Mouse (Mus musculus) lung, postnatal 0 days (tissue): ENCODE data around the gene Rnf222. TPM values are rescaled to one million over a fixed set of nuclear protein-coding genes. Genes with fewer than 3 reads are reported as not detected.
A peak's percentile ranks its signal among the peaks of the same experiment; 100 is the strongest.

Experiments
- ATAC-seq: fragments of 200-750 bp; cut with Nextera tagmentation; 2 replicates; pipeline ENCODE4 v1.8.0; 2017; ENCODE audit warnings: moderate library complexity
- DNase-seq: peaks from one replicate; pipeline ENCODE4 v3.0.0-alpha.2; 2016; ENCODE audit warnings: low spot score
- H3K27ac ChIP-seq: fragments of 300-500 bp; sonication (generic); 2 replicates; pipeline ENCODE4 v1.5.1; 2014; ENCODE audit warnings: antibody characterized with exemption, mild to moderate bottlenecking, low read length, mixed read lengths
- H3K27me3 ChIP-seq: fragments of 300-500 bp; sonication (generic); replicated peaks from 2 replicates; pipeline ENCODE4 v1.6.1; 2014; ENCODE audit warnings: low read length, mixed read lengths; ENCODE audit not compliant: insufficient read depth
- H3K36me3 ChIP-seq: fragments of 300-500 bp; sonication (generic); 2 replicates; pipeline ENCODE4 v1.6.1; 2014; ENCODE audit warnings: low read length, mixed read lengths; ENCODE audit not compliant: insufficient read depth
- H3K4me1 ChIP-seq: fragments of 300-500 bp; sonication (generic); 2 replicates; pipeline ENCODE4 v1.6.1; 2014; ENCODE audit warnings: antibody characterized with exemption, low read depth, low read length, mixed read lengths; ENCODE audit not compliant: insufficient read depth
- H3K4me2 ChIP-seq: fragments of 300-500 bp; sonication (generic); replicated peaks from 2 replicates; pipeline ENCODE4 v1.6.1; 2014; ENCODE audit warnings: low read depth, mild to moderate bottlenecking, low read length, moderate library complexity, mixed read lengths
- H3K4me3 ChIP-seq: fragments of 300-500 bp; sonication (generic); 2 replicates; pipeline ENCODE4 v1.5.1; 2014; ENCODE audit warnings: low read depth, low read length
- H3K9ac ChIP-seq: fragments of 300-500 bp; sonication (generic); replicated peaks from 2 replicates; pipeline ENCODE4 v1.6.1; 2014; ENCODE audit warnings: low read depth, mild to moderate bottlenecking
- H3K9me3 ChIP-seq: fragments of 300-500 bp; sonication (generic); 2 replicates; pipeline ENCODE4 v1.6.1; 2016; ENCODE audit warnings: low read length, mixed read lengths
- CTCF ChIP-seq: IDR thresholded peaks from 2 replicates; pipeline ENCODE4 v1.5.1; 2016; ENCODE audit warnings: antibody characterized with exemption, mild to moderate bottlenecking
- EP300 ChIP-seq: IDR thresholded peaks from 2 replicates; pipeline ENCODE4 v1.6.1; 2016; ENCODE audit warnings: antibody characterized with exemption, mild to moderate bottlenecking, control low read depth
- WGBS: fragments of 180-500 bp; shearing (Covaris S2); extraction: QIAGEN DNeasy Blood & Tissue Kit; methylation state at CpG from one replicate; pipeline ENCODE4 v1.1.7; 2014; 5-methylcytosine and 5-hydroxymethylcytosine counted together
- polyA plus RNA-seq: library from polyadenylated mRNA; unstranded; fragments of >200 nt; fragmentation: Nextera tagmentation; extraction: Ambion mirVana; gene quantifications from 2 replicates; pipeline ENCODE4 v1.2.1, GENCODE M21; 2015

Rnf222 gene
- polyA plus RNA-seq, 1 experiment from 2014 or later: 0.16 TPM

GRCm38 (mm10) chr11:68904375-68905137 lies 16.2 kb downstream of the Rnf222 start:
- no peak for TF ChIP-seq EP300
- peak; percentile 77 for TF ChIP-seq CTCF
- Histone ChIP-seq H3K9ac (no peak overlapping the region), H3K4me2 (no peak overlapping the region), H3K27me3 (no peaks in the 10 kb centered on the region), H3K36me3 (peaks cover 11% of the 10 kb centered on the region; the same call in 1 of the 2 replicates), H3K27ac (no peak overlapping the region), H3K4me1 (no peaks in the 10 kb centered on the region), H3K9me3 (no peaks in the 10 kb centered on the region), H3K4me3 (no peak overlapping the region)
- 77% methylated on average over 8 of the region's 8 CpGs for WGBS
- peak; percentile 81 for DNase-seq
- ATAC-seq: no peak

- Histone ChIP-seq H3K4me2 (no peak overlapping the region), H3K27ac (no peak overlapping the region), H3K4me1 (no peaks in the 10 kb centered on the region), H3K9me3 (no peaks in the 10 kb centered on the region), H3K27me3 (no peaks in the 10 kb centered on the region), H3K9ac (no peak overlapping the region), H3K36me3 (peaks cover 11% of the 10 kb centered on the region; the same call in 1 of the 2 replicates), H3K4me3 (no peak overlapping the region)
- TF ChIP-seq CTCF (no peak), EP300 (no peak)
- DNase-seq: no peak
- ATAC-seq: no peak
- 85% methylated on average over 3 of the region's 3 CpGs for WGBS
Measured at GRCm38 (mm10) chr11:68905138-68905531, 16.8 kb downstream of the Rnf222 start.

- Histone ChIP-seq H3K27ac (no peak overlapping the region), H3K36me3 (peaks cover 11% of the 10 kb centered on the region; the same call in 1 of the 2 replicates)
Measured at GRCm38 (mm10) chr11:68905665-68906460, 17.5 kb downstream of the Rnf222 start.

GRCm38 (mm10) chr11:68906461-68906790 lies 18.1 kb downstream of the Rnf222 start:
- TF ChIP-seq CTCF (no peak), EP300 (0 out of 2 replicates have a peak, but pooled peaks have one; percentile 11)
- no peaks in the 10 kb centered on the region for H3K4me1 ChIP-seq
- no peaks in the 10 kb centered on the region for H3K9me3 ChIP-seq
- ATAC-seq (peak; percentile 54), DNase-seq (peak; percentile 88)
- no peak overlapping the region for H3K27ac ChIP-seq
- H3K4me3 ChIP-seq: no peak overlapping the region
- no peak overlapping the region for H3K4me2 ChIP-seq
- H3K9ac ChIP-seq: 0 out of 2 replicates have a peak overlapping the region, but pooled peaks have one; percentile 16
- H3K27me3 ChIP-seq: no peaks in the 10 kb centered on the region
- H3K36me3 ChIP-seq: peaks cover 11% of the 10 kb centered on the region; the same call in 1 of the 2 replicates
- 32% methylated on average over 4 of the region's 4 CpGs for WGBS

More at GRCm38 (mm10) chr11:68905665-68906460, 17.5 kb downstream of the Rnf222 start:
- H3K9ac ChIP-seq: no peak overlapping the region
- no peaks in the 10 kb centered on the region for H3K4me1 ChIP-seq
- no peaks in the 10 kb centered on the region for H3K27me3 ChIP-seq
- TF ChIP-seq EP300: no peak
- TF ChIP-seq CTCF: no peak
- H3K4me3 ChIP-seq: no peak overlapping the region
- WGBS: 84% methylated on average over 9 of the region's 9 CpGs
- ATAC-seq (no peak), DNase-seq (no peak)
- no peak overlapping the region for H3K4me2 ChIP-seq
- no peaks in the 10 kb centered on the region for H3K9me3 ChIP-seq

GRCm38 (mm10) chr11:68907251-68907650 lies 18.9 kb downstream of the Rnf222 start:
- no peaks in the 10 kb centered on the region for H3K27me3 ChIP-seq
- peaks cover 11% of the 10 kb centered on the region; the same call in 1 of the 2 replicates for H3K36me3 ChIP-seq
- 71% methylated on average over 3 of the region's 3 CpGs for WGBS
- no peak overlapping the region for H3K27ac ChIP-seq
- no peak overlapping the region for H3K4me2 ChIP-seq
- ATAC-seq (no peak), DNase-seq (no peak)
- H3K4me3 ChIP-seq: no peak overlapping the region
- TF ChIP-seq CTCF (no peak), EP300 (no peak)
- H3K4me1 ChIP-seq: no peaks in the 10 kb centered on the region
- H3K9me3 ChIP-seq: no peaks in the 10 kb centered on the region
- no peak overlapping the region for H3K9ac ChIP-seq

GRCm38 (mm10) chr11:68908846-68909503 lies 20.6 kb downstream of the Rnf222 start:
- Histone ChIP-seq H3K4me3 (no peak overlapping the region), H3K27me3 (no peaks in the 10 kb centered on the region), H3K4me2 (no peak overlapping the region), H3K27ac (no peak overlapping the region), H3K9ac (no peak overlapping the region), H3K9me3 (no peaks in the 10 kb centered on the region), H3K36me3 (peaks cover 1% of the 10 kb centered on the region; the same call in 1 of the 2 replicates), H3K4me1 (no peaks in the 10 kb centered on the region)
- no peak for TF ChIP-seq EP300
- no peak for TF ChIP-seq CTCF
- no peak for DNase-seq
- WGBS: 39% methylated on average over 7 of the region's 7 CpGs
- no peak for ATAC-seq
